Mouse (Mus musculus): ENCODE measurements around the gene Chac1. TPM values are rescaled to one million over a fixed set of nuclear protein-coding genes. Genes with fewer than 3 reads are reported as not detected.
A peak's percentile ranks its signal among the peaks of the same experiment; 100 is the strongest.

The Chac1 gene
- polyA plus RNA-seq, 1 experiment from 2014 or later: 6.0 TPM

GRCm38 (mm10) chr2:119356310-119356709 is 5.3 kb downstream of the Chac1 start:
- no peak overlapping the region for H3K27ac ChIP-seq (ENCODE audit: low read length)
- no peak overlapping the region for H3K9ac ChIP-seq (ENCODE audit: low read depth, low read length)
- H3K4me1 ChIP-seq (ENCODE audit: control insufficient read depth, insufficient read depth, low read length): 0 out of 2 replicates have a peak, but pooled peaks cover 2% of the 10 kb centered on the region
- no peak overlapping the region for H3K4me3 ChIP-seq (ENCODE audit: low read length)
- ATAC-seq: no peak
- peaks cover 4% of the 10 kb centered on the region; the same call in 1 of the 2 replicates for H3K27me3 ChIP-seq (replicated peaks; ENCODE audit: control insufficient read depth, insufficient read depth, low read length)
- no peak overlapping the region for H3K4me2 ChIP-seq (ENCODE audit: low read depth, low read length)
- no peaks in the 10 kb centered on the region for H3K36me3 ChIP-seq (ENCODE audit: control insufficient read depth, insufficient read depth, low read length)
- H3K9me3 ChIP-seq (ENCODE audit: control insufficient read depth, low read length): peaks cover under 1% of the 10 kb centered on the region; the same call in 1 of the 2 replicates

DNA sequence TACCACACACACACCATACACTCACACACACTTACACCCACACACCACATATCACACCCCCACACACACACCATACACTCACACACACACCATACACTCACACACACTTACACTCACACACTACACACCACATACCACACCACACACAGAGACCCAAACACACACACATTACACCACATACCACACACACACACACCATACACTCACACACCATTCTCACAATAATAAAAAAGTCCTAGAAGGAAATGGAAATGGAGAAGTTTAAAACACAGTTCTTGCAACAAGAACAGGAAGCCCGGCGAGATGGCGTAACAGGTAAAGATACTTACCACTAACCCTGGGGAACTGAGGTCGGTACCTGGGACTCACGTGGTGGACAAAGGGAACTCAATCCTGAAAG is 5.8 kb downstream of the Chac1 start:
- 90% methylated on average over 5 of the region's 5 CpGs for WGBS
- Histone ChIP-seq H3K4me2 (ENCODE audit: low read depth, low read length) (no peak overlapping the region), H3K27ac (ENCODE audit: low read length) (no peak overlapping the region), H3K36me3 (ENCODE audit: control insufficient read depth, insufficient read depth, low read length) (no peaks in the 10 kb centered on the region), H3K4me3 (ENCODE audit: low read length) (no peak overlapping the region), H3K4me1 (ENCODE audit: control insufficient read depth, insufficient read depth, low read length) (no peaks in the 10 kb centered on the region), H3K9ac (ENCODE audit: low read depth, low read length) (no peak overlapping the region), H3K9me3 (ENCODE audit: control insufficient read depth, low read length) (peaks cover 5% of the 10 kb centered on the region; the same call in 1 of the 2 replicates), H3K27me3 (replicated peaks; ENCODE audit: control insufficient read depth, insufficient read depth, low read length) (no peaks in the 10 kb centered on the region; the same call in 1 of the 2 replicates)
- no peak for ATAC-seq

GRCm38 (mm10) chr2:119358249-119358648 is 7.2 kb downstream of the Chac1 start:
- no peak overlapping the region for H3K27ac ChIP-seq (ENCODE audit: low read length)
- ATAC-seq: no peak
- 81% methylated on average over 6 of the region's 6 CpGs for WGBS

DNA sequence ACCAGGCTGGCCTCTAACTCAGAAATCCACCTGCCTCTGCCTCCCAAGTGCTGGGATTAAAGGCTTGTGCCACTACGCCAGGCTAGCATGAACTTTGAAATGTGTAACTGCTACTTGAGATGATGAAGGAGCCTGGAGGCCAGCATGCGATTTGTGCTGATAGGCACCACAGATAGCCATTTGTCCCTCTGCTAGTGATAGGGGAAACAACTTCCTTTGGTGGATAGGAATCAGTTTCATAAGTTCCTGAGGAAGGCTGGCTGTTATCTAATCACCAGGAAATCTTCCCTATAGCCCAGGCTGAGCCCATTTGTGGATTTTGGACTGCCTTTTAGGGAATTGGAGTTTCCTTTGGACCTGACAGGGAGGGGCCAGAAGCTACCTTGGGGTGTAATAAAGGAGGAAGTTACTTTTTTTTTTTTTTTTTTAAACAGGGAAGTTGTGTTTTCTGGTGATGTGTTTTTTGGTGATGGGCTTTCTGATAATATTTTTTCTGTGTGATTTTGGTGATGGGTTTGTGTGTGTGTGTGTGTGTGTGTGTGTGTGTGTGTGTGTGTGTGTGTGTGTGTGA is 8.8 kb downstream of the Chac1 start:
- H3K4me3 ChIP-seq (ENCODE audit: low read length): no peak overlapping the region
- H3K4me1 ChIP-seq (ENCODE audit: control insufficient read depth, insufficient read depth, low read length): no peaks in the 10 kb centered on the region
- no peaks in the 10 kb centered on the region for H3K27me3 ChIP-seq (replicated peaks; ENCODE audit: control insufficient read depth, insufficient read depth, low read length)
- no peak overlapping the region for H3K9ac ChIP-seq (ENCODE audit: low read depth, low read length)
- H3K27ac ChIP-seq (ENCODE audit: low read length): no peak overlapping the region
- no peaks in the 10 kb centered on the region for H3K36me3 ChIP-seq (ENCODE audit: control insufficient read depth, insufficient read depth, low read length)
- H3K4me2 ChIP-seq (ENCODE audit: low read depth, low read length): no peak overlapping the region
- 71% methylated on average over 2 of the region's 2 CpGs for WGBS
- no peak for ATAC-seq
- peaks cover 5% of the 10 kb centered on the region; the same call in 1 of the 2 replicates for H3K9me3 ChIP-seq (ENCODE audit: control insufficient read depth, low read length)

More at GRCm38 (mm10) chr2:119358249-119358648, 7.2 kb downstream of the Chac1 start:
- Histone ChIP-seq H3K4me1 (ENCODE audit: control insufficient read depth, insufficient read depth, low read length) (no peaks in the 10 kb centered on the region), H3K9me3 (ENCODE audit: control insufficient read depth, low read length) (peaks cover 5% of the 10 kb centered on the region; the same call in 1 of the 2 replicates), H3K4me3 (ENCODE audit: low read length) (no peak overlapping the region), H3K4me2 (ENCODE audit: low read depth, low read length) (no peak overlapping the region), H3K36me3 (ENCODE audit: control insufficient read depth, insufficient read depth, low read length) (no peaks in the 10 kb centered on the region), H3K27me3 (replicated peaks; ENCODE audit: control insufficient read depth, insufficient read depth, low read length) (no peaks in the 10 kb centered on the region; the same call in 1 of the 2 replicates), H3K9ac (ENCODE audit: low read depth, low read length) (no peak overlapping the region)

DNA sequence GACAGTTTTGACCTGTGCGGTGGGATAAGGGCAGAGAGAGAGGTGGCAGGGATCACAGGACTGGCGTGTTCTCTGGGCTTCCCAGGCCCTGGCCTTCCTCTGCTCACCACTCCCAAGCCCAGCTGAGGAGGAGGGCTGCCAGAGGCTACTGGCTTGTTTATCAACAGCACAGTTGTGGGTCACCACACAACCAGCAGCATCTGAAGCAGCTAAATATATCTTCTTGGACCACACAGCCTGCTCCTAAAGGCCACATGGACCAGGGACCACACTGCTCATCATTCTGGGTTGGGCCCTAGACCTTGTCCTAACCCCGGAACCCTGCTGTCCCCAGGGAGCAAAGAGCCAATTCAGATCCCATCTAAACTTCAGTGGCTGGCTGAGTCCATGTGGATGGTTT is 13.9 kb downstream of the Chac1 start:
- no peak overlapping the region for H3K27ac ChIP-seq (ENCODE audit: low read length)
- WGBS: 83% methylated on average over 3 of the region's 3 CpGs
- no peak for ATAC-seq
- H3K9ac ChIP-seq (ENCODE audit: low read depth, low read length): no peak overlapping the region
- H3K4me1 ChIP-seq (ENCODE audit: control insufficient read depth, insufficient read depth, low read length): 0 out of 2 replicates have a peak, but pooled peaks cover 6% of the 10 kb centered on the region
- H3K27me3 ChIP-seq (replicated peaks; ENCODE audit: control insufficient read depth, insufficient read depth, low read length): no peaks in the 10 kb centered on the region
- no peaks in the 10 kb centered on the region for H3K36me3 ChIP-seq (ENCODE audit: control insufficient read depth, insufficient read depth, low read length)
- H3K4me3 ChIP-seq (ENCODE audit: low read length): no peak overlapping the region
- peaks cover 5% of the 10 kb centered on the region; the same call in 1 of the 2 replicates for H3K9me3 ChIP-seq (ENCODE audit: control insufficient read depth, low read length)
- no peak overlapping the region for H3K4me2 ChIP-seq (ENCODE audit: low read depth, low read length)

GRCm38 (mm10) chr2:119367346-119367745 is 16.3 kb downstream of the Chac1 start:
- Histone ChIP-seq H3K9ac (ENCODE audit: low read depth, low read length) (no peak overlapping the region), H3K36me3 (ENCODE audit: control insufficient read depth, insufficient read depth, low read length) (peaks cover 2% of the 10 kb centered on the region; the same call in 1 of the 2 replicates), H3K27ac (ENCODE audit: low read length) (no peak overlapping the region), H3K27me3 (replicated peaks; ENCODE audit: control insufficient read depth, insufficient read depth, low read length) (no peaks in the 10 kb centered on the region), H3K4me1 (ENCODE audit: control insufficient read depth, insufficient read depth, low read length) (0 out of 2 replicates have a peak, but pooled peaks cover 6% of the 10 kb centered on the region), H3K4me3 (ENCODE audit: low read length) (no peak overlapping the region), H3K9me3 (ENCODE audit: control insufficient read depth, low read length) (no peaks in the 10 kb centered on the region), H3K4me2 (ENCODE audit: low read depth, low read length) (no peak overlapping the region)
- peak; percentile 79 for ATAC-seq
- WGBS: 57% methylated on average over 3 of the region's 3 CpGs

DNA sequence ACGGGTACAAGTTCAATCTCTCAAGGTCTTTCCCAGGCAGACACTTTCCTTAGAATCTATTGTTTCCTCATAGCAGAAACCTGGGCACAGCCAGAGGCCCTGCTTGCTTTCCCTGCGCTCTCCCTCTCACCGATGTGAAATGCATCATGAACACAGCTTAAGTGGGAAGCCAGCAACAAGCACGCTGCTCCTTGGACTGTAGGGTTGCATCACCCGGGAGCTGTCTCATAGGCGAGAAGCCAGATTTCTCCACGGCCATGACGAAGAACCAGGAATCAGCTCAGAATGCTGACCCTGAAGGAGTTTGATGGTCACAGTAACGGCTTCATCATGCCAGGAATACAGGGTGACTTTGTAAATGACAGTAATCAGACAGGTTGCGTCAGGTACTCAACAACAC is 19.1 kb downstream of the Chac1 start:
- Histone ChIP-seq H3K27ac (ENCODE audit: low read length) (no peak overlapping the region), H3K27me3 (replicated peaks; ENCODE audit: control insufficient read depth, insufficient read depth, low read length) (no peaks in the 10 kb centered on the region), H3K4me1 (ENCODE audit: control insufficient read depth, insufficient read depth, low read length) (0 out of 2 replicates have a peak, but pooled peaks cover 6% of the 10 kb centered on the region), H3K4me3 (ENCODE audit: low read length) (no peak overlapping the region), H3K9me3 (ENCODE audit: control insufficient read depth, low read length) (no peaks in the 10 kb centered on the region), H3K9ac (ENCODE audit: low read depth, low read length) (no peak overlapping the region), H3K36me3 (ENCODE audit: control insufficient read depth, insufficient read depth, low read length) (peaks cover 16% of the 10 kb centered on the region), H3K4me2 (ENCODE audit: low read depth, low read length) (no peak overlapping the region)
- 92% methylated on average over 10 of the region's 10 CpGs for WGBS
- ATAC-seq: no peak

- Histone ChIP-seq H3K9me3 (ENCODE audit: control insufficient read depth, low read length) (no peaks in the 10 kb centered on the region), H3K27me3 (replicated peaks; ENCODE audit: control insufficient read depth, insufficient read depth, low read length) (no peaks in the 10 kb centered on the region), H3K27ac (ENCODE audit: low read length) (no peak overlapping the region), H3K4me3 (ENCODE audit: low read length) (no peak overlapping the region), H3K4me1 (ENCODE audit: control insufficient read depth, insufficient read depth, low read length) (no peaks in the 10 kb centered on the region), H3K4me2 (ENCODE audit: low read depth, low read length) (no peak overlapping the region), H3K36me3 (ENCODE audit: control insufficient read depth, insufficient read depth, low read length) (peaks cover 45% of the 10 kb centered on the region), H3K9ac (ENCODE audit: low read depth, low read length) (no peak overlapping the region)
- WGBS: 78% methylated on average over 9 of the region's 9 CpGs
- ATAC-seq: no peak
Observed at GRCm38 (mm10) chr2:119377286-119377685, 26.3 kb downstream of the Chac1 start.

- Histone ChIP-seq H3K9ac (ENCODE audit: low read depth, low read length) (no peak overlapping the region), H3K4me1 (ENCODE audit: control insufficient read depth, insufficient read depth, low read length) (no peaks in the 10 kb centered on the region), H3K27me3 (replicated peaks; ENCODE audit: control insufficient read depth, insufficient read depth, low read length) (no peaks in the 10 kb centered on the region), H3K9me3 (ENCODE audit: control insufficient read depth, low read length) (no peaks in the 10 kb centered on the region), H3K36me3 (ENCODE audit: control insufficient read depth, insufficient read depth, low read length) (peaks cover 44% of the 10 kb centered on the region), H3K4me2 (ENCODE audit: low read depth, low read length) (no peak overlapping the region), H3K27ac (ENCODE audit: low read length) (no peak overlapping the region), H3K4me3 (ENCODE audit: low read length) (no peak overlapping the region)
- WGBS: 79% methylated on average over 3 of the region's 3 CpGs
- ATAC-seq: no peak
Observed at GRCm38 (mm10) chr2:119377826-119378225, 26.8 kb downstream of the Chac1 start.

- Histone ChIP-seq H3K36me3 (ENCODE audit: control insufficient read depth, insufficient read depth, low read length) (peaks cover 35% of the 10 kb centered on the region), H3K27ac (ENCODE audit: low read length) (no peak overlapping the region), H3K27me3 (replicated peaks; ENCODE audit: control insufficient read depth, insufficient read depth, low read length) (no peaks in the 10 kb centered on the region), H3K9me3 (ENCODE audit: control insufficient read depth, low read length) (no peaks in the 10 kb centered on the region), H3K4me1 (ENCODE audit: control insufficient read depth, insufficient read depth, low read length) (no peaks in the 10 kb centered on the region), H3K9ac (ENCODE audit: low read depth, low read length) (no peak overlapping the region), H3K4me3 (ENCODE audit: low read length) (no peak overlapping the region), H3K4me2 (ENCODE audit: low read depth, low read length) (no peak overlapping the region)
- WGBS: 94% methylated on average over 3 of the region's 3 CpGs
- ATAC-seq: no peak
Observed at GRCm38 (mm10) chr2:119379455-119379854, 28.4 kb downstream of the Chac1 start.

All from intestine, embryonic 16.5 days (tissue).